Mouse (Mus musculus): ENCODE results near the gene Thbd. TPM values are rescaled to one million over a fixed set of nuclear protein-coding genes. Genes with fewer than 3 reads are reported as not detected.

The Thbd gene
- total RNA-seq, 2 experiments from 2014 or later, result 12.6 to 17.4 TPM

Other genes starting within 250 kb of the Thbd start
- gene Sstr4, start 12.8 kb downstream of the Thbd start, total RNA-seq (2021), result under 1 TPM in 1 of 2 experiments, not detected in 1; 0.52 TPM
- 10 to 100 TPM; 16.7 to 20.5 TPM for gene Cd93, start 35.4 kb upstream of the Thbd start, total RNA-seq (2021)